Mouse (Mus musculus) lung, embryonic 16.5 days (tissue): ENCODE measurements at regions not wholly inside any gene's neighbourhood (a gene's known extent, or its start where the extent isn't known, plus 50 kb on each side); places are given as distances from the start of the nearest gene placed in this dataset.

ENCODE experiments used
- ATAC-seq: fragments of 200-750 bp; cut with Nextera tagmentation; 2 replicates; pipeline ENCODE4 v1.8.0; 2017; ENCODE audit warnings: low read depth, mild to moderate bottlenecking, moderate library complexity
- H3K27ac ChIP-seq: fragments of 300-500 bp; sonication (generic); 2 replicates; pipeline ENCODE4 v1.5.1; 2014; ENCODE audit warnings: mild to moderate bottlenecking, control low read depth, low read length
- H3K27me3 ChIP-seq: fragments of 300-500 bp; sonication (generic); 2 replicates; pipeline ENCODE4 v1.6.1; 2014; ENCODE audit warnings: low read depth, low read length, mixed read lengths; ENCODE audit not compliant: control insufficient read depth, insufficient read depth
- H3K36me3 ChIP-seq: fragments of 300-500 bp; sonication (generic); 2 replicates; pipeline ENCODE4 v1.6.1; 2014; ENCODE audit warnings: low read length; ENCODE audit not compliant: control insufficient read depth, insufficient read depth
- H3K4me1 ChIP-seq: fragments of 300-500 bp; sonication (generic); replicated peaks from 2 replicates; pipeline ENCODE4 v1.6.1; 2014; ENCODE audit warnings: low read length, mixed read lengths; ENCODE audit not compliant: control insufficient read depth, insufficient read depth
- H3K4me2 ChIP-seq: fragments of 300-500 bp; sonication (generic); 2 replicates; pipeline ENCODE4 v1.6.1; 2014; ENCODE audit warnings: low read depth, low read length, control low read depth
- H3K4me3 ChIP-seq: fragments of 300-500 bp; sonication (generic); 2 replicates; pipeline ENCODE4 v1.5.1; 2014; ENCODE audit warnings: mild to moderate bottlenecking, low read length, control low read depth
- H3K9ac ChIP-seq: fragments of 300-500 bp; sonication (generic); 2 replicates; pipeline ENCODE4 v1.6.1; 2014; ENCODE audit warnings: low read length, control low read depth
- H3K9me3 ChIP-seq: fragments of 300-500 bp; sonication (generic); 2 replicates; pipeline ENCODE4 v1.6.1; 2016; ENCODE audit warnings: low read length; ENCODE audit not compliant: control insufficient read depth
- WGBS: fragments of 180-500 bp; shearing (Covaris S2); extraction: QIAGEN DNeasy Blood & Tissue Kit; methylation state at CpG from one replicate; pipeline ENCODE4 v1.1.7; 2014; 5-methylcytosine and 5-hydroxymethylcytosine counted together

DNA sequence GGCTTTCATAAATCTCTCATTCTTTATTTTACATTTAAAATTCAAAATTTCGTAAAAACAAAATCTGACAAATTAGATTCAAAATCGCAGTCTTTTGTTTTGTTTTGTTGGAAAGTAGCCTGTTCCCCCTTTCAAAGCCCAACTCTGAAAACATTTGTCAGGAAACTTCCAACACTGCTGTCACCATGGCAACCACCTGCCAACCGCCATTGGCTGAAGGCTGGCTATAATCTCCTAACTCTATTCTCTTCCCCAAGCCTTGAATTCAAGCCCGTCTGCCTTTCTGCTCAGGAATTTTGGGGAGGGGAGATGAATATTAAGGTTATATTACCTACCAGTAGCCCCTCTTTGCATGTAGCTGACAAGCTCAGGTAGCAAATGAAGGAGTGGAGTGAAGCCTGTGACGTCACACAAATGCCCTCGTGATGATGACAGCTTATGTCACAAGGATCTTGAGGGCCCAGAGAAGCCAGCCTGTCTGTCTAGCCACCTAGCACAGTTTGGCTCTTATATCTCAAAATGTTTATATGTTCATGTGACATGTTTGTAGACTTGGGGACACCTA, 82.0 kb upstream of the Sox2 start:
- no peaks in the 10 kb centered on the region for H3K27me3 ChIP-seq
- ATAC-seq, result no peak
- H3K4me2 ChIP-seq, result no peak overlapping the region
- H3K9ac ChIP-seq, result no peak overlapping the region
- H3K4me3 ChIP-seq, result no peak overlapping the region
- no peaks in the 10 kb centered on the region for H3K4me1 ChIP-seq
- H3K36me3 ChIP-seq, result no peaks in the 10 kb centered on the region
- 56% methylated on average over 6 of the region's 6 CpGs for WGBS
- no peak overlapping the region for H3K27ac ChIP-seq
- H3K9me3 ChIP-seq, result no peaks in the 10 kb centered on the region

GRCm38 (mm10) chr3:34565386-34565785, 84.8 kb upstream of the Sox2 start:
- Histone ChIP-seq H3K9me3 (no peaks in the 10 kb centered on the region), H3K4me2 (no peak overlapping the region), H3K27ac (no peak overlapping the region), H3K4me3 (no peak overlapping the region), H3K9ac (no peak overlapping the region), H3K4me1 (no peaks in the 10 kb centered on the region), H3K27me3 (no peaks in the 10 kb centered on the region), H3K36me3 (no peaks in the 10 kb centered on the region)
- ATAC-seq, result no peak
- WGBS, result 26% methylated on average over 4 of the region's 4 CpGs

GRCm38 (mm10) chr3:34562893-34563292, 87.3 kb upstream of the Sox2 start:
- Histone ChIP-seq H3K9ac (no peak overlapping the region), H3K36me3 (no peaks in the 10 kb centered on the region), H3K4me1 (no peaks in the 10 kb centered on the region), H3K4me2 (no peak overlapping the region), H3K27ac (no peak overlapping the region), H3K27me3 (no peaks in the 10 kb centered on the region), H3K4me3 (no peak overlapping the region), H3K9me3 (no peaks in the 10 kb centered on the region)
- ATAC-seq, result no peak
- 48% methylated on average over 8 of the region's 8 CpGs for whole genome bisulfite sequencing

- H3K36me3 ChIP-seq, result no peaks in the 10 kb centered on the region
- no peak overlapping the region for H3K9ac ChIP-seq
- ATAC-seq, result no peak
- WGBS, result 72% methylated on average over 5 of the region's 5 CpGs
- no peak overlapping the region for H3K27ac ChIP-seq
- no peak overlapping the region for H3K4me2 ChIP-seq
- no peaks in the 10 kb centered on the region for H3K27me3 ChIP-seq
- no peak overlapping the region for H3K4me3 ChIP-seq
- no peaks in the 10 kb centered on the region for H3K4me1 ChIP-seq
- H3K9me3 ChIP-seq, result no peaks in the 10 kb centered on the region
These were observed 88.5 kb upstream of the Sox2 start for GRCm38 (mm10) chr3:34561709-34562108.

DNA sequence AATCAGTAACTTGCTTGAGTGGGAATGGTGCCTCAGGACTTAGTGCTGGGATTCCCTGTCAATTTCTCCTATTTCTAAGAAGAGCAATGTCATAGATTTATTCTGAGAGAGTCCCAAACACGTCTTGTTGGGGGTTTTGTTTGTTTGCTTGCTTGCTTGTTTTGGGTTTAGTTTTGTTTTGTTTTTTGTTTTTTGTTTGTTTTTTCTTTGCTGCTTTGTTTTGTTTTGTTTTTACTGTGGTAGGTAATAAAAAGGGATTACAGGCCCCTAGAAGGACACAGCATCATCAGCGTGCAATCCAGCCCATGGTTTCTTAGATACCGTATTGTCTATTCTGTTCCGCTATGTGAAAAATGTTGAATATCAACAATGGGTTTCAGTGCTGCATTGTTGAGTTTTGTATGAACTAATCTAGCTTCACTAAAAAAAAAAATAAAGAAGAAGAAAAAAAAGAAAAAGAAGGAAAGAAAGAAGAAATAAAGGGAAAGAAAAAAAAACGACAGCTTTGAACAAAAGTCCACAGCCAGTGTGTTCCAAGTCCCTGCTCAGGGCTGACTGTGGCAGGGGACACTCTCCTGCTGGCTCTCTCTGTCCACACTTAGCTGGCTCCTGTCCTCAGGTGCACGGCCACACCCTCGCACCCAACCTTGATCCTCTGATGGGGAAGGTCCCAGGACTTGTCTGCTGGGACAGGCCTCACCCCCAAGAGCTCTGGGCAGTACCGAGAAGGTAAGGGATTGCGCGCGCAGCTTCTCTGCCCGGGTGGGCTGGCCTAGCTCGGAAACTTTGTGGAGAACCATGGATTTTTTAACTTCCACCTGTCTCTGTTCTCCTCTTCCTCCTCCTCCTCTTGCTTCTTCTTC, 90.1 kb upstream of the Sox2 start:
- H3K36me3 ChIP-seq, result no peaks in the 10 kb centered on the region
- H3K4me2 ChIP-seq, result no peak overlapping the region
- no peak overlapping the region for H3K27ac ChIP-seq
- H3K27me3 ChIP-seq, result no peaks in the 10 kb centered on the region
- H3K9me3 ChIP-seq, result no peaks in the 10 kb centered on the region
- no peaks in the 10 kb centered on the region for H3K4me1 ChIP-seq
- no peak for ATAC-seq
- WGBS, result 55% methylated on average over 13 of the region's 13 CpGs
- H3K9ac ChIP-seq, result no peak overlapping the region
- no peak overlapping the region for H3K4me3 ChIP-seq

GRCm38 (mm10) chr3:34558821-34559520, 91.2 kb upstream of the Sox2 start:
- Histone ChIP-seq H3K4me3 (no peak overlapping the region), H3K4me2 (no peak overlapping the region), H3K4me1 (no peaks in the 10 kb centered on the region), H3K27ac (no peak overlapping the region), H3K9ac (no peak overlapping the region), H3K36me3 (no peaks in the 10 kb centered on the region), H3K27me3 (no peaks in the 10 kb centered on the region), H3K9me3 (no peaks in the 10 kb centered on the region)
- 66% methylated on average over 10 of the region's 10 CpGs for WGBS
- no peak for ATAC-seq

GRCm38 (mm10) chr3:34552542-34553208, 97.5 kb upstream of the Sox2 start:
- no peaks in the 10 kb centered on the region for H3K4me1 ChIP-seq
- no peaks in the 10 kb centered on the region for H3K9me3 ChIP-seq
- no peak overlapping the region for H3K4me3 ChIP-seq
- no peak for ATAC-seq
- WGBS, result 47% methylated on average over 16 of the region's 17 CpGs
- H3K27ac ChIP-seq, result no peak overlapping the region
- no peak overlapping the region for H3K4me2 ChIP-seq
- H3K27me3 ChIP-seq, result no peaks in the 10 kb centered on the region
- H3K36me3 ChIP-seq, result no peaks in the 10 kb centered on the region
- H3K9ac ChIP-seq, result no peak overlapping the region

DNA sequence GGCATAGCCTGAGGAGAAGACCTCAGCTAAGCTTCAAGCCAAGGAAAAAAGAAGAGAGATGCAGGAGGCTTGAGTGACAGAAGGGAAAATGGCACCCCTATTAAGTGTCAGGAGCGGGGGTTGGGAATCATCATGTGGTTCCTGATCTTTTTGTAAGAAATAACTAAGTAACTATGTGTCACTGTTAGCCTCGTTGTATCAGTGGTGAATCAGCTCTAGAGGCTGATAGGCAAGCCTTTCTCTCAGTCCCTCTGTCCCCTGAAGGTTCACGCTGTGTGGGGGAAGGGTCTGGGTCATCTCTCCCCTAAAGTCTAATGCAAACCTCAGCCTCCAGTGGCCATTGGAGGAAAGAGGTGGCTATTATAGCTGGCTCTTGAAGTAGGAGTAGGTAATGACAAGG, 99.1 kb upstream of the Sox2 start:
- no peak overlapping the region for H3K9ac ChIP-seq
- no peak for ATAC-seq
- no peaks in the 10 kb centered on the region for H3K27me3 ChIP-seq
- 55% methylated on average over 3 of the region's 3 CpGs for WGBS
- no peak overlapping the region for H3K27ac ChIP-seq
- no peaks in the 10 kb centered on the region for H3K4me1 ChIP-seq
- H3K36me3 ChIP-seq, result no peaks in the 10 kb centered on the region
- H3K9me3 ChIP-seq, result no peaks in the 10 kb centered on the region
- no peak overlapping the region for H3K4me3 ChIP-seq
- no peak overlapping the region for H3K4me2 ChIP-seq

GRCm38 (mm10) chr3:34550189-34550588, 100.0 kb upstream of the Sox2 start:
- H3K9me3 ChIP-seq, result no peaks in the 10 kb centered on the region
- no peaks in the 10 kb centered on the region for H3K4me1 ChIP-seq
- no peak for ATAC-seq
- 78% methylated on average over 12 of the region's 12 CpGs for WGBS
- no peaks in the 10 kb centered on the region for H3K27me3 ChIP-seq
- no peak overlapping the region for H3K27ac ChIP-seq
- H3K36me3 ChIP-seq, result no peaks in the 10 kb centered on the region
- no peak overlapping the region for H3K4me3 ChIP-seq
- H3K9ac ChIP-seq, result no peak overlapping the region
- H3K4me2 ChIP-seq, result no peak overlapping the region
